Mouse (Mus musculus): ENCODE measurements around the gene Lmx1a. TPM values are rescaled to one million over a fixed set of nuclear protein-coding genes. Genes with fewer than 3 reads are reported as not detected.

Gene Lmx1a
- polyA plus RNA-seq, 1 experiment from 2014 or later, result 3.7 TPM

DNA sequence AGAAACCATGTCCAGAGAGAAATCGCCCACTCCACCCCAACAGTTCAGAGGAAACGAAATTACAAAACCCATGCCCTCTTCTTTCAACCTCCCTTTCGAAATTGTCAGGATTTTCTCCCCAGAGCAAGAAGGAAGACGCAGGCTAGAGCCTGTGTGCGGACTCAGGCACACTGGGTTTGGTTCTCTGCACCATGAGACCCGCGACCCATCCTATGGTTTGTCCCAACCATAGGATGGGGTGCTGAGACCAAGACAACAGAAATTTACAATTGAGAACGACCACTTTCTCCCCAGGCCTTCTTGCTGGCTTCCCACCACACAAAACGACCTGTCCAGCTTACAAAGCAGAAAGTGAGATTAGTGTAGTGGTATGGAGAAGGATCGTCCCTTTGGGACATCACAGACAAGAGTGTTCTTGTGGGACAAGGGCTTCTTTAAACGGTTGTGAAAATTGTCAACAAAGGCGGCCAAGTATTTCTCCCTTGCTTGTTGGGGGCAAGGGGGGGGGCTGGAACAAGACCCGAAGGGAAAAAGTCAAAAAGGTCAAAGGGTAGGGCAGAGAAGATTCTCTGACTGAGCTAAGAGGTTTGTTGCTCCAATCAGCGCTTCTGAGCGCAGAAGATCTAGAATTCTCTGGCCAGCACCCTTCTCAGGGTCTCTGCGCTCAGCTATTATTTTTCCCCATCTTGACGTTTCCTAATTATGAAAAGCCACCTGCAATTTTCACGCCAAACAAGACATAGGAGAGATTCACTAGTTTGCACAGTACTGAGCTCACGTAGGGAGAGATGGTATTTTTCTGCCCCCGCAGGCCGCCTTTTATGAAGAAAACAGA lies 1.9 kb downstream of the Lmx1a start:
- H3K4me3 ChIP-seq (ENCODE audit: low read depth, low read length), result no peak overlapping the region
- H3K4me1 ChIP-seq (ENCODE audit: control insufficient read depth, insufficient read depth, low read length), result peaks cover 11% of the 10 kb centered on the region; the same call in 1 of the 2 replicates
- no peak overlapping the region for H3K4me2 ChIP-seq (ENCODE audit: low read depth)
- ATAC-seq (ENCODE audit: insufficient read depth, low FRiP score, low TSS enrichment) (no peak), DNase-seq (ENCODE audit: low spot score) (peak; percentile 48)
- H3K9me3 ChIP-seq (ENCODE audit: control insufficient read depth, low read length), result no peaks in the 10 kb centered on the region
- no peak overlapping the region for H3K9ac ChIP-seq (ENCODE audit: low read length)
- H3K27ac ChIP-seq (ENCODE audit: low read depth, low read length), result no peak overlapping the region
- 3% methylated on average over 21 of the region's 21 CpGs for WGBS
- H3K27me3 ChIP-seq (ENCODE audit: control insufficient read depth, insufficient read depth, low read length), result peaks cover 90% of the 10 kb centered on the region
- H3K36me3 ChIP-seq (ENCODE audit: control insufficient read depth, insufficient read depth, low read length), result no peaks in the 10 kb centered on the region

DNA sequence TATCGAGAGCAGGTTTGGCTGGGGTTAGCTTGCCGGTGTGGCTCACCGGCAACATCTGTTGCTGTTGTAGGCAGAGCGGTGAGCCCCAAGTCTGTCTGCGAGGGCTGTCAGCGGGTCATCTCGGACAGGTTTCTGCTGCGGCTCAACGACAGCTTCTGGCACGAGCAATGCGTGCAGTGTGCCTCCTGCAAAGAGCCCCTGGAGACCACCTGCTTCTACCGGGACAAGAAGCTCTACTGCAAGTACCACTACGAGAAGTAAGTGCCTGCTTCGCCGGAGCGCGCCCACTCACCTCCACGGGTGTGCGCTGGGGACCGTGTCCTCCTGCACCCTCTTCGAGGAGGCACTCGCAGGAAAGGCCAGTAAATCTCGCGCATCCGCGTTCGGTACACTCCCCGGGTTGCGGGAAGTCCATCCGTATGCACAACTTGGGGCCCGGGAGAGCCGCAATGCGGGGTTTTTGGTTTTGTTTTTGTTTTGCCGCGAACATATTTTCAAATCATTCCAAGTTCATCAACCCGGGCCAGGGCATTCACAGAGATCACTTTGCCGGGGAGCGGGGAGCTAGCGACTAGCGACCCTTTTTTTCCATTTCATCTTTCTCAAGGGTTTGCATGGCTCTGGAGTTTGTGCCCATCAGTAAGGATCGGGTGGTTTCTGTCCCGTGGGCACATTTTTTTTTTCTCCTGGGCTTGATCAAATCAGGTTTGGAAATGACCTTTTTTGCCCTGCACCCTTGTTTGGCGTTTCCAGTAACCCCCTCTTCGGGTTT lies 3.1 kb downstream of the Lmx1a start:
- Histone ChIP-seq H3K9me3 (ENCODE audit: control insufficient read depth, low read length) (no peaks in the 10 kb centered on the region), H3K4me3 (ENCODE audit: low read depth, low read length) (peak overlapping the region; percentile 8), H3K27ac (ENCODE audit: low read depth, low read length) (no peak overlapping the region), H3K36me3 (ENCODE audit: control insufficient read depth, insufficient read depth, low read length) (no peaks in the 10 kb centered on the region), H3K4me1 (ENCODE audit: control insufficient read depth, insufficient read depth, low read length) (peaks cover 11% of the 10 kb centered on the region; the same call in 1 of the 2 replicates), H3K9ac (ENCODE audit: low read length) (no peak overlapping the region), H3K4me2 (ENCODE audit: low read depth) (peak overlapping the region; percentile 26; the same call in 1 of the 2 replicates), H3K27me3 (ENCODE audit: control insufficient read depth, insufficient read depth, low read length) (peaks cover 88% of the 10 kb centered on the region)
- ATAC-seq (ENCODE audit: insufficient read depth, low FRiP score, low TSS enrichment) (0 out of 2 replicates have a peak, but pooled peaks have one; percentile 7), DNase-seq (ENCODE audit: low spot score) (peak; percentile 59)
- under 1% methylated on average over 44 of the region's 44 CpGs for WGBS

DNA sequence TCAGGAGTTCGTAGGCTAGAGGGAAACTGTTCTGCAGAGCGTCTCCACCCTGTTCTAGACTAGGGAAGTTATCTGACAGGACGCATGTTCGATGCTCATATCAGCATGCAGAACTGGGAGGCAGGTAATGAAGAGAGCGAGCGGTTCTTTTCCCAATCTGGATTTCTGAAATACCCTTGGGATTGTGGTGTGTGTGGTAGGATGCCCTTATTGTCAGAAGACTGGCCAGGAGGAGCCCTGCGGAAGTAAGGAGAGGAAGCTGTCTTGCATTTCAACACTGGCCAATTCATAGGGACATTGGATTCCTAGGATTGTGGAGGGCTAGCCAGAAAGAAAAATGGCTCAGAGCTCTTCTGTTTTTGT lies 3.6 kb downstream of the Lmx1a start:
- Histone ChIP-seq H3K27me3 (ENCODE audit: control insufficient read depth, insufficient read depth, low read length) (peaks cover 82% of the 10 kb centered on the region), H3K4me3 (ENCODE audit: low read depth, low read length) (peak overlapping the region; percentile 4; the same call in 1 of the 2 replicates), H3K4me1 (ENCODE audit: control insufficient read depth, insufficient read depth, low read length) (peaks cover 11% of the 10 kb centered on the region; the same call in 1 of the 2 replicates), H3K4me2 (ENCODE audit: low read depth) (no peak overlapping the region), H3K27ac (ENCODE audit: low read depth, low read length) (no peak overlapping the region), H3K9me3 (ENCODE audit: control insufficient read depth, low read length) (no peaks in the 10 kb centered on the region), H3K9ac (ENCODE audit: low read length) (no peak overlapping the region), H3K36me3 (ENCODE audit: control insufficient read depth, insufficient read depth, low read length) (no peaks in the 10 kb centered on the region)
- 2% methylated on average over 7 of the region's 7 CpGs for WGBS
- peak; percentile 45 for DNase-seq (ENCODE audit: low spot score)
- ATAC-seq (ENCODE audit: insufficient read depth, low FRiP score, low TSS enrichment), result no peak

DNA sequence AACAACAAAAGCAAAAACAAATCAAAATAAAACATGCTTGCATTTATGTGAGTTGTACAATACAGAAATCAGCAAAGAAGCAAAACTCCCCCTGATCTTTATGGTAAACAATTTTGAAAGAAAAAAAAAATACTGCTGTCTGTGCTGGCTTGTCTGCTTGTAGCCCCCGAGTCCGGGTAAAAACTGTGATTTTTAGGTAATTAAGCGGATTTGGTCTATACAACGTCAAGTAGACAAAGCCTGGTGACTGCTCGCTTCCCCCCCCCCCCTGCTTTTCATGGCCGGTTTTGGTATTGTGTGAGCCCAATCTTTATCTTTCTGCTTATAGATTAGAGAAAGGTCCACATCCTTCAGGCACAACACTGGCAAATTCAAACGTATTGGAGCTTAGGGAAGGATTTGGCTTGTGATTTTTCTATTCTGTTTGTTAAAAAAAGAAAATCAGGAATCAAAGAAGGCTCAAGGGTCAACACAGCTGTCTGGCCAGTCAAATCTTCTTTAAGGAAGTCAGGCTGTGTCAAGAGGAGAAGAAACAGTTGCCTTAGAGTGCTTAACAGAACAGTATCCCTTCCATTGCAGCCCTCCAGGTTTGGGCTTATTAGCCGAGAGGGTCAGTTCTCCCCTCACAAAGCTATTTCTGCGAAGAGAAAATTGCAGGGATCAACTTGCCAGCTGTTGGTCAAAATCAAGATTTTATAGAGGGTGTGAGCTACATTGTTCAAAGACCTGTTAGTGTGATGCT lies 4.6 kb downstream of the Lmx1a start:
- no peak overlapping the region for H3K9ac ChIP-seq (ENCODE audit: low read length)
- H3K27me3 ChIP-seq (ENCODE audit: control insufficient read depth, insufficient read depth, low read length), result peaks cover 73% of the 10 kb centered on the region
- no peaks in the 10 kb centered on the region for H3K9me3 ChIP-seq (ENCODE audit: control insufficient read depth, low read length)
- no peak for DNase-seq (ENCODE audit: low spot score)
- H3K36me3 ChIP-seq (ENCODE audit: control insufficient read depth, insufficient read depth, low read length), result no peaks in the 10 kb centered on the region
- 2% methylated on average over 9 of the region's 9 CpGs for WGBS
- no peak overlapping the region for H3K4me2 ChIP-seq (ENCODE audit: low read depth)
- no peak overlapping the region for H3K27ac ChIP-seq (ENCODE audit: low read depth, low read length)
- ATAC-seq (ENCODE audit: insufficient read depth, low FRiP score, low TSS enrichment), result no peak
- peaks cover 8% of the 10 kb centered on the region; the same call in 1 of the 2 replicates for H3K4me1 ChIP-seq (ENCODE audit: control insufficient read depth, insufficient read depth, low read length)
- no peak overlapping the region for H3K4me3 ChIP-seq (ENCODE audit: low read depth, low read length)

DNA sequence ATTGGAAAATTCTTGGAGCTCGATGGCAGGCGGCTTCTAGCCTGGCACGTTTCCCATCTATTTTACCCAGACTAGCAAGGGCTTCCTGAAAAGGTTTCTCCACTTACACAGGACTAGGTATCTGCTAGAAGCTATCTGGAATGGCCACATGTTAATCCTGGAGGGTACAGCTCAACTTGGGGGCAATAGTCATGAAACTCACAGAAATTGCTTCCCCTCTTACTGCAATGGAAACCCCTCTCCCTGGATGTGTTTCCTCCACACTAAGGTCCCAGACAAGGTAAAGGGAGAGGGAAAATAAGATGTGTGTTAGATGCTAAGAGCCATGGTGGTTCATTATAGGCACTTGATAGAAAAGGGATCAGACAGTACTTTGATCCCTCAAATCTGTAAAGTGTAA lies 5.7 kb downstream of the Lmx1a start:
- Histone ChIP-seq H3K9me3 (ENCODE audit: control insufficient read depth, low read length) (no peaks in the 10 kb centered on the region), H3K36me3 (ENCODE audit: control insufficient read depth, insufficient read depth, low read length) (no peaks in the 10 kb centered on the region), H3K4me2 (ENCODE audit: low read depth) (no peak overlapping the region), H3K4me1 (ENCODE audit: control insufficient read depth, insufficient read depth, low read length) (no peaks in the 10 kb centered on the region), H3K27me3 (ENCODE audit: control insufficient read depth, insufficient read depth, low read length) (peaks cover 63% of the 10 kb centered on the region), H3K9ac (ENCODE audit: low read length) (no peak overlapping the region), H3K4me3 (ENCODE audit: low read depth, low read length) (no peak overlapping the region), H3K27ac (ENCODE audit: low read depth, low read length) (no peak overlapping the region)
- ATAC-seq (ENCODE audit: insufficient read depth, low FRiP score, low TSS enrichment), result no peak
- DNase-seq (ENCODE audit: low spot score), result no peak
- WGBS, result 16% methylated on average over 3 of the region's 3 CpGs

DNA sequence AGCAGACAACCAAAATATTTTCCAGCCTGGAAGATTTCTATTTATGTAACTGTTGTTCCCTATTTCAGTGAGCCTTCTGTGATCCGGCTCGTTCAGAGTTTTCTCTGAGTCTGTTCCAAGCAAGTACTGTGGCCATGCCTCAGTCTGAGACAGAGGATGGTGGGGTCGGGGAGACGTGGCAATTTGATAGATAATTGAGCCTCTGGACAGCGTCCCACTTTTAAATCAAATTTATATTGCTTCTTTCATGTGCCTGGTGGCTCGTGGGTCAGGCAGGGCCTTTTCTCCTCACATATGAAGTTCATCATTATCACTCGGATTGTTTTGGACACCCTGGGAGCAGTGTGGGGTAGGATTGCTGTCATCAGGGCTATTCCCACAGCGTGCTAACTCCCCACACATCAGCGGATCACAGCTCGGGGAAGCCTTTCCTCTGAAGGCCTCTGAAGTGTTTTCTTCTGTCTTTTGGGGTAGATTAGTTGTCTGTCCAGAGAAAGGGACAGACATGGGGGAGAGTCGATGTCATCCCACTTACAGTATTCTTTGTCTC lies 6.9 kb downstream of the Lmx1a start:
- Histone ChIP-seq H3K4me3 (ENCODE audit: low read depth, low read length) (no peak overlapping the region), H3K27me3 (ENCODE audit: control insufficient read depth, insufficient read depth, low read length) (peaks cover 51% of the 10 kb centered on the region), H3K4me1 (ENCODE audit: control insufficient read depth, insufficient read depth, low read length) (no peaks in the 10 kb centered on the region), H3K9me3 (ENCODE audit: control insufficient read depth, low read length) (no peaks in the 10 kb centered on the region), H3K9ac (ENCODE audit: low read length) (no peak overlapping the region), H3K27ac (ENCODE audit: low read depth, low read length) (no peak overlapping the region), H3K4me2 (ENCODE audit: low read depth) (no peak overlapping the region), H3K36me3 (ENCODE audit: control insufficient read depth, insufficient read depth, low read length) (no peaks in the 10 kb centered on the region)
- WGBS, result 36% methylated on average over 11 of the region's 11 CpGs
- no peak for ATAC-seq (ENCODE audit: insufficient read depth, low FRiP score, low TSS enrichment)
- DNase-seq (ENCODE audit: low spot score), result no peak

DNA sequence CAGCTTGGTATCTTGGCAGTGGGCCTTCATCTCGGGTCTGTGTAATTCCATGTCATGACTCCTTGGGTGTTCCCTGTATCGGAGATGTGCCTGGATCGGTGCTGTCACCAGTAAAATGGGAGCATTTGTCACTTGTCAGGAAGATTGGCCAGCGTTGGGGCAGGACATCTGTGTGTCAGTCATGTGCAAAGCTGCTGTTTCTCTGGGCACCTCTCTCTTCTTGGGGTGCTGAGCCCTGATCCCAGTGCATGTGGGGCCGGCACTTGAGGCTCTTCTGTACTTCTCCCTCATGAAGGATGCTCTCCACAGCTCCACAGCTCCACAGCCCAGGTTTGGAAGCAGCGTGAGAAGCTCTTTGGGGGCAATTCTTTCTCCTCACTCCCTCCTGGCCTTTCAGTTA lies 10.7 kb downstream of the Lmx1a start:
- no peak for DNase-seq (ENCODE audit: low spot score)
- no peak overlapping the region for H3K4me2 ChIP-seq (ENCODE audit: low read depth)
- H3K4me3 ChIP-seq (ENCODE audit: low read depth, low read length), result no peak overlapping the region
- H3K9ac ChIP-seq (ENCODE audit: low read length), result no peak overlapping the region
- no peak overlapping the region for H3K27ac ChIP-seq (ENCODE audit: low read depth, low read length)
- no peaks in the 10 kb centered on the region for H3K36me3 ChIP-seq (ENCODE audit: control insufficient read depth, insufficient read depth, low read length)
- no peaks in the 10 kb centered on the region for H3K4me1 ChIP-seq (ENCODE audit: control insufficient read depth, insufficient read depth, low read length)
- ATAC-seq (ENCODE audit: insufficient read depth, low FRiP score, low TSS enrichment), result no peak
- H3K9me3 ChIP-seq (ENCODE audit: control insufficient read depth, low read length), result no peaks in the 10 kb centered on the region
- H3K27me3 ChIP-seq (ENCODE audit: control insufficient read depth, insufficient read depth, low read length), result peaks cover 20% of the 10 kb centered on the region
- WGBS, result 64% methylated on average over 6 of the region's 6 CpGs

DNA sequence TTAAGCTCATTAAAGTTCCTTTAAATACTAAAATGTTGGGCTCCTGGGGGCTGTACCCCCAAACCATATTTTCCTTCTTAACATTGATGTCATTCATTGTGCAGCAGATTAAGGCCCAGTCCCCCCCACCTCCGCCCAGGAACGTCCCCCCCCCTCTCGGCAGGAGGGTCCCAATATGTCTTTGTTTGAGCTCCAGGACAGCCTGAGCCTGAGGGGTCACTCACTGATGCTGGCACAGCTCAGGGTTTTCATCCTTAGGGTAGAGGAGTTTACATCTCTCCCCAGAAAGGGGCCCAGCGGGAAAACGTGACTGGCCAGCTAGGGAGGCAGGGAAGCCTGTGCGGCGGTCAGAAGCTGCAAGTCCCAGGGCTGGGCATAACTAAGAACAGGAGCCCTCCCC lies 11.2 kb downstream of the Lmx1a start:
- Histone ChIP-seq H3K4me2 (ENCODE audit: low read depth) (no peak overlapping the region), H3K4me1 (ENCODE audit: control insufficient read depth, insufficient read depth, low read length) (no peaks in the 10 kb centered on the region), H3K9me3 (ENCODE audit: control insufficient read depth, low read length) (no peaks in the 10 kb centered on the region), H3K36me3 (ENCODE audit: control insufficient read depth, insufficient read depth, low read length) (no peaks in the 10 kb centered on the region), H3K4me3 (ENCODE audit: low read depth, low read length) (no peak overlapping the region), H3K27me3 (ENCODE audit: control insufficient read depth, insufficient read depth, low read length) (peaks cover 14% of the 10 kb centered on the region), H3K27ac (ENCODE audit: low read depth, low read length) (no peak overlapping the region), H3K9ac (ENCODE audit: low read length) (no peak overlapping the region)
- WGBS, result 20% methylated on average over 7 of the region's 7 CpGs
- ATAC-seq (ENCODE audit: insufficient read depth, low FRiP score, low TSS enrichment) (no peak), DNase-seq (ENCODE audit: low spot score) (no peak)
